Mouse (Mus musculus) cerebellum, adult 18-20 months (tissue): ENCODE results near the gene Mfsd2a.

Experiments
- DNase-seq, 2 experiments: peaks; one replicate each; pipeline ENCODE4 v3.0.0; 2021

The Mfsd2a gene

GRCm38 (mm10) chr4:122933051-122933591 is 27.9 kb downstream of the Mfsd2a start:
- no peak for DNase-seq

- no peak for DNase-seq
These were observed 28.6 kb downstream of the Mfsd2a start for GRCm38 (mm10) chr4:122932239-122932978.

- DNase-seq, result no peak
These were observed 29.9 kb downstream of the Mfsd2a start for GRCm38 (mm10) chr4:122930939-122931590.

GRCm38 (mm10) chr4:122923392-122924344 is 37.3 kb downstream of the Mfsd2a start:
- DNase-seq, result no peak

GRCm38 (mm10) chr4:122922841-122923240 is 38.1 kb downstream of the Mfsd2a start:
- DNase-seq, result no peak

GRCm38 (mm10) chr4:122915985-122916384 is 45.0 kb downstream of the Mfsd2a start:
- DNase-seq, result no peak

GRCm38 (mm10) chr4:122914186-122914585 is 46.8 kb downstream of the Mfsd2a start:
- no peak for DNase-seq

GRCm38 (mm10) chr4:122912613-122913012 is 48.4 kb downstream of the Mfsd2a start:
- DNase-seq, result no peak

GRCm38 (mm10) chr4:122910577-122910976 is 50.4 kb downstream of the Mfsd2a start:
- peak in 1 of 2 experiments; percentile 13 for DNase-seq

- no peak for DNase-seq
These were observed 51.3 kb downstream of the Mfsd2a start for GRCm38 (mm10) chr4:122909572-122910189.

GRCm38 (mm10) chr4:122905359-122905758 is 55.6 kb downstream of the Mfsd2a start:
- DNase-seq, result no peak

- no peak for DNase-seq
These were observed 57.3 kb downstream of the Mfsd2a start for GRCm38 (mm10) chr4:122903709-122904108.

- no peak for DNase-seq
These were observed 58.8 kb downstream of the Mfsd2a start for GRCm38 (mm10) chr4:122902156-122902555.

- peak; percentile 72 to 73 for DNase-seq
These were observed 62.7 kb downstream of the Mfsd2a start for GRCm38 (mm10) chr4:122898313-122898712.

- DNase-seq, result no peak
These were observed 63.2 kb downstream of the Mfsd2a start for GRCm38 (mm10) chr4:122897750-122898149.
